ENCODE assay signal across 15 mouse cellular contexts in the genomic region with DNA sequence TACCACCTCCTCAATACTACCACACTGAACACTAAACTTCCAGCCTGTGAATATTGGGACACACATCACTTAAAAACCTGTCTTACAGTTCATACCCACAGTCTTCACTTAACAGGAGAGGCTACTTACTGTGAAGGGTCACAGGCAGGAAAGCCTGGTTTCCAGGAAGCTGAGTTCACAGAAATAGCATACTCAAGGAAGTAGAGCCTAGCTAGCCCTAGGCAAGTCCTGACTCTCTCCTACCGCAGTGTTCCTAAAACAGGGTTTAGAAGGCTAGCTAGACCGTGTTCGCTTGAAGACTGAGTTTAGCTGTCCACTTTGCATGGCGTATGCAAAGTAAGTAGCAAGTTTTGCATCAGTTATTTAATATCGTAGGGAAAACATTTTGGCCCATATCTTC. TPM values are rescaled to one million over a fixed set of nuclear protein-coding genes. Genes with fewer than 3 reads are reported as not detected.
A peak's percentile ranks its signal among the peaks of the same experiment; 100 is the strongest.
DNase-seq lines count a peak whose midpoint lies in the region; ATAC-seq and TF ChIP-seq lines count a peak whose summit lies in the region.
"Had no signal": no experiment of that assay in that cellular context is flagged by ENCODE, and none has a peak within 500 bp of the region (broad histone marks: within the 10 kb centered on the region; RNA-seq: fewer than 3 reads in every experiment).

No protein-coding gene starts in this region.

- no peak for DNase-seq in embryonic facial prominence, embryonic 10.5 days (ENCODE audit: low spot score)
- DNase-seq in kidney, adult 9 months = peak; percentile 17
- DNase-seq in kidney, adult 8-10 months = no peak
- DNase-seq in lung, postnatal 36 days = peak; percentile 14
- DNase-seq in lung, postnatal 10 days = no peak
- DNase-seq in stomach, postnatal 0 days (ENCODE audit: low spot score) = no peak
- DNase-seq in thymus, postnatal 25 days = no peak
- DNase-seq: cerebellum, postnatal 25 days; gastrocnemius, postnatal 10 days; thymus, postnatal 14 days had no signal

- no peaks in the 10 kb centered on the region for H3K36me3 ChIP-seq in embryonic facial prominence, embryonic 12.5 days
- no peaks in the 10 kb centered on the region for H3K36me3 ChIP-seq in embryonic facial prominence, embryonic 10.5 days (replicated peaks)
- H3K36me3 ChIP-seq in stomach, postnatal 0 days (ENCODE audit: control insufficient read depth, insufficient read depth, low read length) = no peaks in the 10 kb centered on the region
- H3K36me3 ChIP-seq: forebrain, embryonic 15.5 days; limb, embryonic 13.5 days; neural tube, embryonic 12.5 days had no signal

- H3K4me2 ChIP-seq in embryonic facial prominence, embryonic 12.5 days (replicated peaks) = no peak overlapping the region
- no peak overlapping the region for H3K4me2 ChIP-seq in stomach, postnatal 0 days (replicated peaks; ENCODE audit: low read depth)
- H3K4me2 ChIP-seq: forebrain, embryonic 15.5 days; limb, embryonic 13.5 days; neural tube, embryonic 12.5 days had no signal

- 65% methylated on average over 5 of the region's 5 CpGs for WGBS in embryonic facial prominence, embryonic 12.5 days
- 77% methylated on average over 5 of the region's 5 CpGs for WGBS in embryonic facial prominence, embryonic 10.5 days
- WGBS in stomach, postnatal 0 days = 42% methylated on average over 5 of the region's 5 CpGs

- no peak for ATAC-seq in embryonic facial prominence, embryonic 12.5 days (ENCODE audit: insufficient number of reproducible peaks, insufficient read depth, low FRiP score, low TSS enrichment)
- ATAC-seq in stomach, postnatal 0 days (ENCODE audit: low FRiP score, low TSS enrichment) = peak; percentile 72
- ATAC-seq: forebrain, embryonic 15.5 days; midbrain, embryonic 16.5 days had no signal

- no peaks in the 10 kb centered on the region for H3K27me3 ChIP-seq in embryonic facial prominence, embryonic 12.5 days
- H3K27me3 ChIP-seq in embryonic facial prominence, embryonic 10.5 days (replicated peaks; ENCODE audit: low read depth, poor library complexity, severe bottlenecking) = no peaks in the 10 kb centered on the region
- H3K27me3 ChIP-seq in stomach, postnatal 0 days (ENCODE audit: control insufficient read depth, insufficient read depth, low read length) = no peaks in the 10 kb centered on the region
- H3K27me3 ChIP-seq: forebrain, embryonic 15.5 days; limb, embryonic 13.5 days; neural tube, embryonic 12.5 days had no signal

- no peak overlapping the region for H3K9ac ChIP-seq in embryonic facial prominence, embryonic 12.5 days
- H3K9ac ChIP-seq in stomach, postnatal 0 days (ENCODE audit: low read length) = no peak overlapping the region
- H3K9ac ChIP-seq: forebrain, embryonic 15.5 days; limb, embryonic 13.5 days; neural tube, embryonic 12.5 days had no signal

- H3K4me1 ChIP-seq in embryonic facial prominence, embryonic 12.5 days = peaks cover 3% of the 10 kb centered on the region; the same call in 1 of the 2 replicates
- peaks cover 24% of the 10 kb centered on the region for H3K4me1 ChIP-seq in embryonic facial prominence, embryonic 10.5 days
- H3K4me1 ChIP-seq in stomach, postnatal 0 days (replicated peaks; ENCODE audit: control insufficient read depth, insufficient read depth) = peaks cover 3% of the 10 kb centered on the region; the same call in 1 of the 2 replicates

- H3K4me3 ChIP-seq in embryonic facial prominence, embryonic 12.5 days = no peak overlapping the region
- no peak overlapping the region for H3K4me3 ChIP-seq in embryonic facial prominence, embryonic 10.5 days
- no peak overlapping the region for H3K4me3 ChIP-seq in stomach, postnatal 0 days (ENCODE audit: low read depth, low read length)
- H3K4me3 ChIP-seq: forebrain, embryonic 15.5 days; limb, embryonic 13.5 days; neural tube, embryonic 12.5 days had no signal

- no peak for TF ChIP-seq CTCF in stomach, postnatal 0 days (IDR thresholded peaks at IDR 0.05; ENCODE audit: low read depth)

- TF ChIP-seq EP300 in stomach, postnatal 0 days (optimal IDR thresholded peaks at IDR 0.05) = no peak

- no peaks in the 10 kb centered on the region for H3K9me3 ChIP-seq in embryonic facial prominence, embryonic 12.5 days
- H3K9me3 ChIP-seq in embryonic facial prominence, embryonic 10.5 days = no peaks in the 10 kb centered on the region
- no peaks in the 10 kb centered on the region for H3K9me3 ChIP-seq in stomach, postnatal 0 days (ENCODE audit: control insufficient read depth, low read length)
- H3K9me3 ChIP-seq: forebrain, embryonic 15.5 days; limb, embryonic 13.5 days; neural tube, embryonic 12.5 days had no signal

- 0 out of 2 replicates have a peak overlapping the region, but pooled peaks have one; percentile 23 for H3K27ac ChIP-seq in embryonic facial prominence, embryonic 12.5 days
- no peak overlapping the region for H3K27ac ChIP-seq in embryonic facial prominence, embryonic 10.5 days (replicated peaks)
- H3K27ac ChIP-seq in stomach, postnatal 0 days (replicated peaks) = peak overlapping the region; percentile 84
- H3K27ac ChIP-seq: forebrain, embryonic 15.5 days; neural tube, embryonic 12.5 days had no signal

RNA-seq across cellular contexts. Expression of gene Spata13, which starts 41.5 kb away (rescaled TPM):
- polyA plus RNA-seq in embryonic facial prominence, embryonic 12.5 days (2016; fragmentation: Nextera tagmentation; extraction: Ambion mirVana) = 23.0 and 24.6 TPM in 2 replicates
- polyA plus RNA-seq in embryonic facial prominence, embryonic 10.5 days (2016; fragmentation: Nextera tagmentation; extraction: Ambion mirVana) = 28.2 and 39.6 TPM in 2 replicates
- polyA plus RNA-seq in stomach, postnatal 0 days (2015; fragmentation: Nextera tagmentation; extraction: Ambion mirVana) = 11.2 and 12.2 TPM in 2 replicates

Comparison
In these comparisons a context has a peak if more than half of its experiments do, and no peak if none do; other contexts are left out.
1. DNase-seq: peak in kidney, adult 9 months (single experiment) and lung, postnatal 36 days (single experiment); none in embryonic facial prominence, embryonic 10.5 days (single experiment), kidney, adult 8-10 months (0 of 2), lung, postnatal 10 days (single experiment), stomach, postnatal 0 days (single experiment) and thymus, postnatal 25 days (single experiment).